Mouse (Mus musculus): ENCODE data around the gene Krt4. TPM values are rescaled to one million over a fixed set of nuclear protein-coding genes. Genes with fewer than 3 reads are reported as not detected.

Krt4 gene
- polyA plus RNA-seq, 2 experiments: 51.0 to 268 TPM

GRCm38 (mm10) chr15:101938600-101939308 is 14.2 kb upstream of the Krt4 start:
- Histone ChIP-seq H3K4me2 (replicated peaks; ENCODE audit: low read depth, low read length, severe bottlenecking) (no peak overlapping the region), H3K27me3 (ENCODE audit: control insufficient read depth, insufficient read depth, low read length) (no peaks in the 10 kb centered on the region), H3K9ac (ENCODE audit: low read depth, low read length, severe bottlenecking) (no peak overlapping the region), H3K9me3 (ENCODE audit: control insufficient read depth, low read length) (no peaks in the 10 kb centered on the region), H3K27ac (replicated peaks; ENCODE audit: low read depth, low read length) (no peak overlapping the region), H3K4me1 (ENCODE audit: control insufficient read depth, insufficient read depth, low read length) (peaks cover 23% of the 10 kb centered on the region), H3K4me3 (replicated peaks; ENCODE audit: low read length) (no peak overlapping the region), H3K36me3 (ENCODE audit: control insufficient read depth, insufficient read depth, low read length) (no peaks in the 10 kb centered on the region)
- DNase-seq (ENCODE audit: low spot score) (no peak), ATAC-seq (ENCODE audit: low FRiP score, low read depth) (no peak)
- TF ChIP-seq POLR2A (IDR thresholded peaks at IDR 0.05; ENCODE audit: borderline replicate concordance, extremely low read depth, insufficient read depth, insufficient read length): no peak
- WGBS: 74% methylated on average over 9 of the region's 9 CpGs

- DNase-seq (ENCODE audit: low spot score) (no peak), ATAC-seq (ENCODE audit: low FRiP score, low read depth) (no peak)
- 66% methylated on average over 6 of the region's 6 CpGs for WGBS
- Histone ChIP-seq H3K4me3 (replicated peaks; ENCODE audit: low read length) (no peak overlapping the region), H3K4me2 (replicated peaks; ENCODE audit: low read depth, low read length, severe bottlenecking) (no peak overlapping the region), H3K9ac (ENCODE audit: low read depth, low read length, severe bottlenecking) (no peak overlapping the region), H3K9me3 (ENCODE audit: control insufficient read depth, low read length) (no peaks in the 10 kb centered on the region), H3K36me3 (ENCODE audit: control insufficient read depth, insufficient read depth, low read length) (no peaks in the 10 kb centered on the region), H3K4me1 (ENCODE audit: control insufficient read depth, insufficient read depth, low read length) (peaks cover 5% of the 10 kb centered on the region; the same call in 1 of the 2 replicates), H3K27me3 (ENCODE audit: control insufficient read depth, insufficient read depth, low read length) (peaks cover 13% of the 10 kb centered on the region; the same call in 1 of the 2 replicates), H3K27ac (replicated peaks; ENCODE audit: low read depth, low read length) (no peak overlapping the region)
- TF ChIP-seq POLR2A (IDR thresholded peaks at IDR 0.05; ENCODE audit: borderline replicate concordance, extremely low read depth, insufficient read depth, insufficient read length): no peak
Measured at GRCm38 (mm10) chr15:101933024-101933423, 8.5 kb upstream of the Krt4 start.

GRCm38 (mm10) chr15:101929666-101930065 is 5.1 kb upstream of the Krt4 start:
- no peak for TF ChIP-seq POLR2A (IDR thresholded peaks at IDR 0.05; ENCODE audit: borderline replicate concordance, extremely low read depth, insufficient read depth, insufficient read length)
- Histone ChIP-seq H3K9me3 (ENCODE audit: control insufficient read depth, low read length) (no peaks in the 10 kb centered on the region), H3K27ac (replicated peaks; ENCODE audit: low read depth, low read length) (no peak overlapping the region), H3K4me2 (replicated peaks; ENCODE audit: low read depth, low read length, severe bottlenecking) (peak overlapping the region; percentile 42), H3K4me3 (replicated peaks; ENCODE audit: low read length) (peak overlapping the region; percentile 18), H3K36me3 (ENCODE audit: control insufficient read depth, insufficient read depth, low read length) (no peaks in the 10 kb centered on the region), H3K27me3 (ENCODE audit: control insufficient read depth, insufficient read depth, low read length) (peaks cover 13% of the 10 kb centered on the region; the same call in 1 of the 2 replicates), H3K4me1 (ENCODE audit: control insufficient read depth, insufficient read depth, low read length) (peaks cover 5% of the 10 kb centered on the region; the same call in 1 of the 2 replicates), H3K9ac (ENCODE audit: low read depth, low read length, severe bottlenecking) (peak overlapping the region; percentile 31)
- ATAC-seq (ENCODE audit: low FRiP score, low read depth): no peak
- DNase-seq (ENCODE audit: low spot score): no peak
- WGBS: 5% methylated on average over 17 of the region's 17 CpGs

- WGBS: 14% methylated on average over 9 of the region's 9 CpGs
- H3K4me3 ChIP-seq (replicated peaks; ENCODE audit: low read length): no peak overlapping the region
- H3K4me2 ChIP-seq (replicated peaks; ENCODE audit: low read depth, low read length, severe bottlenecking): 0 out of 2 replicates have a peak overlapping the region, but pooled peaks have one; percentile 42
- H3K36me3 ChIP-seq (ENCODE audit: control insufficient read depth, insufficient read depth, low read length): no peaks in the 10 kb centered on the region
- TF ChIP-seq POLR2A (IDR thresholded peaks at IDR 0.05; ENCODE audit: borderline replicate concordance, extremely low read depth, insufficient read depth, insufficient read length): no peak
- peaks cover 13% of the 10 kb centered on the region; the same call in 1 of the 2 replicates for H3K27me3 ChIP-seq (ENCODE audit: control insufficient read depth, insufficient read depth, low read length)
- H3K9me3 ChIP-seq (ENCODE audit: control insufficient read depth, low read length): no peaks in the 10 kb centered on the region
- DNase-seq (ENCODE audit: low spot score) (no peak), ATAC-seq (ENCODE audit: low FRiP score, low read depth) (no peak)
- peaks cover 5% of the 10 kb centered on the region; the same call in 1 of the 2 replicates for H3K4me1 ChIP-seq (ENCODE audit: control insufficient read depth, insufficient read depth, low read length)
- H3K9ac ChIP-seq (ENCODE audit: low read depth, low read length, severe bottlenecking): no peak overlapping the region
- H3K27ac ChIP-seq (replicated peaks; ENCODE audit: low read depth, low read length): no peak overlapping the region
Measured at GRCm38 (mm10) chr15:101929087-101929486, 4.6 kb upstream of the Krt4 start.

- no peak for TF ChIP-seq POLR2A (IDR thresholded peaks at IDR 0.05; ENCODE audit: borderline replicate concordance, extremely low read depth, insufficient read depth, insufficient read length)
- ATAC-seq (ENCODE audit: low FRiP score, low read depth) (no peak), DNase-seq (ENCODE audit: low spot score) (no peak)
- H3K27me3 ChIP-seq (ENCODE audit: control insufficient read depth, insufficient read depth, low read length): peaks cover 13% of the 10 kb centered on the region; the same call in 1 of the 2 replicates
- 76% methylated on average over 12 of the region's 12 CpGs for WGBS
- H3K36me3 ChIP-seq (ENCODE audit: control insufficient read depth, insufficient read depth, low read length): no peaks in the 10 kb centered on the region
- H3K4me2 ChIP-seq (replicated peaks; ENCODE audit: low read depth, low read length, severe bottlenecking): no peak overlapping the region
- no peak overlapping the region for H3K9ac ChIP-seq (ENCODE audit: low read depth, low read length, severe bottlenecking)
- H3K4me1 ChIP-seq (ENCODE audit: control insufficient read depth, insufficient read depth, low read length): peaks cover 5% of the 10 kb centered on the region; the same call in 1 of the 2 replicates
- no peak overlapping the region for H3K4me3 ChIP-seq (replicated peaks; ENCODE audit: low read length)
- no peaks in the 10 kb centered on the region for H3K9me3 ChIP-seq (ENCODE audit: control insufficient read depth, low read length)
- no peak overlapping the region for H3K27ac ChIP-seq (replicated peaks; ENCODE audit: low read depth, low read length)
Measured at GRCm38 (mm10) chr15:101927340-101928080, 3.0 kb upstream of the Krt4 start.

Measured in limb, embryonic 14.5 days (tissue).